Mouse (Mus musculus): Measurements from ENCODE around the gene Atp6v0b. TPM values are rescaled to one million over a fixed set of nuclear protein-coding genes. Genes with fewer than 3 reads are reported as not detected.

The Atp6v0b gene
- 154 and 177 TPM in 2 replicates for polyA plus RNA-seq (2014; fragmentation: Nextera tagmentation; extraction: Ambion mirVana)

DNA sequence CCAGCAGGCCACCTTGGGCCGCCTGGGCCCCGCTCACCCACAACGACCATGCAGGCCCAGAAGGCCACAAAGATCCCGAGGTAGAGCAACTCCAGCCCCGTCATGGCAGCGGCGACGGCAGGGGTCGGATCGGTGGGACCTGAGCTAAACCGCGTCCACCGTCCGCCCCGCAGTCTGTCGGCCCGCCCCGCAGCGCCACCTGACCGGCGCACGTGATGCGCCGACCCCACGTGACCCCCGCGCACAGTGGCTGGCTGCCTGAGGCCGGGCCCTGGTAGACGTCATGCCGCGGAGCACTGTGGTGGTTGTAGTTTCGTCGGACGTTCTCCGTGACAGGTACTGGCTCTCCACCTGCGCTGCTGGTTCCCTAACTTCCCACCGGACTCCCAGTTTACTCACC, at the start of gene Atp6v0b:
Gene Atp6v0b, minus strand, starts transcription at position 201 of the 400 bp plus-strand sequence.
- Histone ChIP-seq H3K9ac (replicated peaks; ENCODE audit: low read length) (peak within 1 kb of the TSS; percentile 73), H3K27me3 (ENCODE audit: control insufficient read depth, insufficient read depth, low read length) (no peaks in the 10 kb centered on the region), H3K36me3 (replicated peaks; ENCODE audit: control insufficient read depth, insufficient read depth, low read depth, low read length) (no peaks in the 10 kb centered on the region; the same call in 1 of the 2 replicates), H3K4me1 (ENCODE audit: control insufficient read depth, insufficient read depth, low read length) (no peaks in the 10 kb centered on the region), H3K4me3 (ENCODE audit: low read depth, low read length) (peak within 1 kb of the TSS; percentile 96), H3K4me2 (ENCODE audit: low read depth, low read length) (peak within 1 kb of the TSS; percentile 85), H3K27ac (replicated peaks; ENCODE audit: low read depth, low read length) (no peak within 1 kb of the TSS), H3K9me3 (replicated peaks; ENCODE audit: control insufficient read depth, low read length) (no peaks in the 10 kb centered on the region)
- ATAC-seq (replicated peaks; ENCODE audit: insufficient number of reproducible peaks, low FRiP score, low TSS enrichment, low read depth) (peak; percentile 83), DNase-seq (ENCODE audit: low spot score) (peak; percentile 93)
- 0% methylated on average over 37 of the region's 37 CpGs for WGBS

GRCm38 (mm10) chr4:117934081-117934480, 46.9 kb upstream of the Atp6v0b start:
- ATAC-seq (replicated peaks; ENCODE audit: insufficient number of reproducible peaks, low FRiP score, low TSS enrichment, low read depth) = no peak
- 81% methylated on average over 4 of the region's 4 CpGs for WGBS

GRCm38 (mm10) chr4:117933248-117933647, 46.1 kb upstream of the Atp6v0b start:
- WGBS = 73% methylated on average over 5 of the region's 5 CpGs
- H3K36me3 ChIP-seq (replicated peaks; ENCODE audit: control insufficient read depth, insufficient read depth, low read depth, low read length) = no peaks in the 10 kb centered on the region

More at GRCm38 (mm10) chr4:117934081-117934480, 46.9 kb upstream of the Atp6v0b start:
- Histone ChIP-seq H3K4me2 (ENCODE audit: low read depth, low read length) (no peak overlapping the region), H3K27ac (replicated peaks; ENCODE audit: low read depth, low read length) (no peak overlapping the region), H3K9ac (replicated peaks; ENCODE audit: low read length) (no peak overlapping the region), H3K4me3 (ENCODE audit: low read depth, low read length) (no peak overlapping the region), H3K9me3 (replicated peaks; ENCODE audit: control insufficient read depth, low read length) (no peaks in the 10 kb centered on the region), H3K27me3 (ENCODE audit: control insufficient read depth, insufficient read depth, low read length) (no peaks in the 10 kb centered on the region), H3K4me1 (ENCODE audit: control insufficient read depth, insufficient read depth, low read length) (no peaks in the 10 kb centered on the region; the same call in none of the 2 replicates), H3K36me3 (replicated peaks; ENCODE audit: control insufficient read depth, insufficient read depth, low read depth, low read length) (no peaks in the 10 kb centered on the region)
- DNase-seq (ENCODE audit: low spot score) = no peak

GRCm38 (mm10) chr4:117929391-117929881, 42.3 kb upstream of the Atp6v0b start, which contains the start of gene Artn:
TSS of gene Artn (minus strand) at chr4:117929763.
- under 1% methylated on average over 33 of the region's 33 CpGs for WGBS
- Histone ChIP-seq H3K27ac (replicated peaks; ENCODE audit: low read depth, low read length) (no peak within 1 kb of the TSS), H3K9ac (replicated peaks; ENCODE audit: low read length) (peak within 1 kb of the TSS; percentile 48), H3K4me2 (ENCODE audit: low read depth, low read length) (peak within 1 kb of the TSS; percentile 91), H3K27me3 (ENCODE audit: control insufficient read depth, insufficient read depth, low read length) (peaks cover 31% of the 10 kb centered on the region), H3K36me3 (replicated peaks; ENCODE audit: control insufficient read depth, insufficient read depth, low read depth, low read length) (no peaks in the 10 kb centered on the region), H3K9me3 (replicated peaks; ENCODE audit: control insufficient read depth, low read length) (no peaks in the 10 kb centered on the region; the same call in 1 of the 2 replicates), H3K4me3 (ENCODE audit: low read depth, low read length) (peak within 1 kb of the TSS; percentile 39), H3K4me1 (ENCODE audit: control insufficient read depth, insufficient read depth, low read length) (peaks cover 7% of the 10 kb centered on the region)
- peak; percentile 62 for DNase-seq (ENCODE audit: low spot score)
- peak; percentile 40 for ATAC-seq (replicated peaks; ENCODE audit: insufficient number of reproducible peaks, low FRiP score, low TSS enrichment, low read depth)

More at GRCm38 (mm10) chr4:117933248-117933647, 46.1 kb upstream of the Atp6v0b start:
- peaks cover 5% of the 10 kb centered on the region for H3K4me1 ChIP-seq (ENCODE audit: control insufficient read depth, insufficient read depth, low read length)
- DNase-seq (ENCODE audit: low spot score) (no peak), ATAC-seq (replicated peaks; ENCODE audit: insufficient number of reproducible peaks, low FRiP score, low TSS enrichment, low read depth) (no peak)
- no peak overlapping the region for H3K4me2 ChIP-seq (ENCODE audit: low read depth, low read length)
- H3K9me3 ChIP-seq (replicated peaks; ENCODE audit: control insufficient read depth, low read length) = no peaks in the 10 kb centered on the region
- 0 out of 2 replicates have a peak, but pooled peaks cover 3% of the 10 kb centered on the region for H3K27me3 ChIP-seq (ENCODE audit: control insufficient read depth, insufficient read depth, low read length)
- H3K27ac ChIP-seq (replicated peaks; ENCODE audit: low read depth, low read length) = no peak overlapping the region
- H3K9ac ChIP-seq (replicated peaks; ENCODE audit: low read length) = no peak overlapping the region
- no peak overlapping the region for H3K4me3 ChIP-seq (ENCODE audit: low read depth, low read length)

- ATAC-seq (replicated peaks; ENCODE audit: insufficient number of reproducible peaks, low FRiP score, low TSS enrichment, low read depth) (peak; percentile 19; the same call in 1 of the 2 replicates), DNase-seq (ENCODE audit: low spot score) (peak; percentile 61)
- Histone ChIP-seq H3K27me3 (ENCODE audit: control insufficient read depth, insufficient read depth, low read length) (peaks cover 31% of the 10 kb centered on the region), H3K9me3 (replicated peaks; ENCODE audit: control insufficient read depth, low read length) (no peaks in the 10 kb centered on the region; the same call in 1 of the 2 replicates), H3K9ac (replicated peaks; ENCODE audit: low read length) (peak overlapping the region; percentile 48), H3K36me3 (replicated peaks; ENCODE audit: control insufficient read depth, insufficient read depth, low read depth, low read length) (no peaks in the 10 kb centered on the region), H3K27ac (replicated peaks; ENCODE audit: low read depth, low read length) (no peak overlapping the region), H3K4me2 (ENCODE audit: low read depth, low read length) (peak overlapping the region; percentile 91), H3K4me3 (ENCODE audit: low read depth, low read length) (peak overlapping the region; percentile 39), H3K4me1 (ENCODE audit: control insufficient read depth, insufficient read depth, low read length) (peaks cover 7% of the 10 kb centered on the region)
- WGBS = 2% methylated on average over 13 of the region's 13 CpGs
Observed at GRCm38 (mm10) chr4:117928699-117929241, 41.6 kb upstream of the Atp6v0b start.

GRCm38 (mm10) chr4:117928234-117928633, 41.1 kb upstream of the Atp6v0b start:
- peaks cover 31% of the 10 kb centered on the region for H3K27me3 ChIP-seq (ENCODE audit: control insufficient read depth, insufficient read depth, low read length)
- no peak overlapping the region for H3K4me2 ChIP-seq (ENCODE audit: low read depth, low read length)
- 0 out of 2 replicates have a peak, but pooled peaks have one; percentile 30 for ATAC-seq (replicated peaks; ENCODE audit: insufficient number of reproducible peaks, low FRiP score, low TSS enrichment, low read depth)
- peaks cover 7% of the 10 kb centered on the region for H3K4me1 ChIP-seq (ENCODE audit: control insufficient read depth, insufficient read depth, low read length)
- no peak overlapping the region for H3K4me3 ChIP-seq (ENCODE audit: low read depth, low read length)
- peak; percentile 86 for DNase-seq (ENCODE audit: low spot score)
- H3K36me3 ChIP-seq (replicated peaks; ENCODE audit: control insufficient read depth, insufficient read depth, low read depth, low read length) = no peaks in the 10 kb centered on the region
- no peak overlapping the region for H3K9ac ChIP-seq (replicated peaks; ENCODE audit: low read length)
- 16% methylated on average over 6 of the region's 6 CpGs for WGBS
- H3K9me3 ChIP-seq (replicated peaks; ENCODE audit: control insufficient read depth, low read length) = no peaks in the 10 kb centered on the region; the same call in 1 of the 2 replicates
- H3K27ac ChIP-seq (replicated peaks; ENCODE audit: low read depth, low read length) = no peak overlapping the region

DNA sequence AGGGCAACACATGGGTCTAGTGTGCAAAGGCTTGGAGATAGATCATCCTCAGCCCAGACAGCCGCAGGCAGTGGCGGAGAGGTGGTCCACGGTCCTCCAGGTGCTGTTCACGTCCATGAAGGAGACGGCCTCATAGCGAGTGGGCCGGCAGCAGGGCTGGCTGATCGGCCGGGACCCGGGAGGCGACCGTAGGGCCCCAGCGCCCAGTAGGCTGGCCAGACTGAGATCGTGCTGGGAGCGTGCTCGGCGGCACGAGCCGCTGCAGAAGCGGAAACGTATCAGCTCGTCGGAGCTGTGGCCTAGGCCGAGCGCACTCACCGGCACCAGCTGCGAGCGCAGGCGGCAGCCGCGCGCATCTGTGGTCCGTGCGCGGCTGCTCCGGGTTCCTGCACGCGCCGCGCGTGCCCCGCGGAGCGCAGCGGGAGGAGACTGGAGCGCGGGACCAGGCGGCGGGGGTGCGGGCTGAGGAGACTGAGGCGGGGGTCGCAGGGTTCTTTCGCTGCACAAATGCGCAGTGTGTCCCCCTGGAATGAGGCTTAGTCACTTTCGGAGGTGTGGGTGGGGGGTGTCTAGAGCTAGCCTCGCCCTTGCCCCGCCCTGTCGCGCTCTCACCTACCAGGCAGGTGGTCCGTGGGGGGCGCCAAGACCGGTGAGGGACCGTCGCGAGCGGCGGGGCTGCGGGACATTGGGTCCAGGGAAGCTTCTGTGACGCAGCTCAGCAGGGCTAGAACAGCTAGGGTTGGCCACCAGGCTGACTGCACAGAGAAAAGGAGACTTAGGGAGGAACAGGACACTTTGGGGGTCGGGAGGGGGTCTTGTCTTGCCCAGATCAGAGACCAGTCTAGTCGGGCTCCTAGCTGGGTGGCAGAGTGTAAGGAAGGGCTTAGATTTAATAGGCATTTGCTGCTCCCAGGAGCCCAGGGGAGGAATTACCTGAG, 39.7 kb upstream of the Atp6v0b start:
- H3K36me3 ChIP-seq (replicated peaks; ENCODE audit: control insufficient read depth, insufficient read depth, low read depth, low read length) = no peaks in the 10 kb centered on the region
- no peak overlapping the region for H3K27ac ChIP-seq (replicated peaks; ENCODE audit: low read depth, low read length)
- H3K4me2 ChIP-seq (ENCODE audit: low read depth, low read length) = peak overlapping the region; percentile 90
- H3K27me3 ChIP-seq (ENCODE audit: control insufficient read depth, insufficient read depth, low read length) = peaks cover 31% of the 10 kb centered on the region
- no peaks in the 10 kb centered on the region; the same call in 1 of the 2 replicates for H3K9me3 ChIP-seq (replicated peaks; ENCODE audit: control insufficient read depth, low read length)
- peak; percentile 71 for DNase-seq (ENCODE audit: low spot score)
- ATAC-seq (replicated peaks; ENCODE audit: insufficient number of reproducible peaks, low FRiP score, low TSS enrichment, low read depth) = peak; percentile 57
- WGBS = 2% methylated on average over 66 of the region's 71 CpGs
- peak overlapping the region; percentile 52 for H3K9ac ChIP-seq (replicated peaks; ENCODE audit: low read length)
- peaks cover 7% of the 10 kb centered on the region for H3K4me1 ChIP-seq (ENCODE audit: control insufficient read depth, insufficient read depth, low read length)
- peak overlapping the region; percentile 47 for H3K4me3 ChIP-seq (ENCODE audit: low read depth, low read length)
